Mouse (Mus musculus) bone marrow, adult 2 months (tissue): ENCODE measurements around the gene Ubald2. TPM values are rescaled to one million over a fixed set of nuclear protein-coding genes. Genes with fewer than 3 reads are reported as not detected.
A peak's percentile ranks its signal among the peaks of the same experiment; 100 is the strongest.

Source experiments
- H3K27ac ChIP-seq: fragments of 200-500 bp; 2 replicates; pipeline ENCODE4 v1.5.1; 2012; ENCODE audit warnings: low read depth, mild to moderate bottlenecking, control low read depth, inconsistent platforms, low read length; ENCODE audit not compliant: control insufficient read depth, poor library complexity, insufficient read depth
- H3K4me1 ChIP-seq: fragments of 200-500 bp; 2 replicates; pipeline ENCODE4 v1.6.1; 2011; ENCODE audit warnings: low read length; ENCODE audit not compliant: control insufficient read depth, insufficient read depth
- H3K4me3 ChIP-seq: fragments of 200-500 bp; replicated peaks from 2 replicates; pipeline ENCODE3; 2011; ENCODE audit warnings: mild to moderate bottlenecking, low read depth, low read length, control low read depth; ENCODE audit not compliant: control insufficient read depth
- CTCF ChIP-seq: fragments of 200-500 bp; IDR thresholded peaks from 2 replicates; pipeline ENCODE4 v1.5.1; 2011; ENCODE audit warnings: low read length, control low read depth; ENCODE audit not compliant: control insufficient read depth, insufficient read depth
- POLR2A ChIP-seq: fragments of 200-500 bp; IDR thresholded peaks from 2 replicates; pipeline ENCODE4 v1.6.1; 2011; ENCODE audit warnings: low read depth, mild to moderate bottlenecking, control low read depth, low read length, borderline replicate concordance; ENCODE audit not compliant: control insufficient read depth
- WGBS: fragments of 180-500 bp; shearing (Covaris S2); methylation state at CpG from one replicate; pipeline ENCODE4 v1.1.7; 2018; 5-methylcytosine and 5-hydroxymethylcytosine counted together
- polyA plus RNA-seq: library from polyadenylated mRNA; stranded (reverse); fragments of >200 nt; gene quantifications from 2 replicates; pipeline ENCODE4 v1.2.4, GENCODE M21; 2011; ENCODE audit warnings: low replicate concordance; ENCODE audit not compliant: missing spikeins, insufficient read depth, insufficient read length

The Ubald2 gene
- polyA plus RNA-seq = 157 and 172 TPM in 2 replicates

DNA sequence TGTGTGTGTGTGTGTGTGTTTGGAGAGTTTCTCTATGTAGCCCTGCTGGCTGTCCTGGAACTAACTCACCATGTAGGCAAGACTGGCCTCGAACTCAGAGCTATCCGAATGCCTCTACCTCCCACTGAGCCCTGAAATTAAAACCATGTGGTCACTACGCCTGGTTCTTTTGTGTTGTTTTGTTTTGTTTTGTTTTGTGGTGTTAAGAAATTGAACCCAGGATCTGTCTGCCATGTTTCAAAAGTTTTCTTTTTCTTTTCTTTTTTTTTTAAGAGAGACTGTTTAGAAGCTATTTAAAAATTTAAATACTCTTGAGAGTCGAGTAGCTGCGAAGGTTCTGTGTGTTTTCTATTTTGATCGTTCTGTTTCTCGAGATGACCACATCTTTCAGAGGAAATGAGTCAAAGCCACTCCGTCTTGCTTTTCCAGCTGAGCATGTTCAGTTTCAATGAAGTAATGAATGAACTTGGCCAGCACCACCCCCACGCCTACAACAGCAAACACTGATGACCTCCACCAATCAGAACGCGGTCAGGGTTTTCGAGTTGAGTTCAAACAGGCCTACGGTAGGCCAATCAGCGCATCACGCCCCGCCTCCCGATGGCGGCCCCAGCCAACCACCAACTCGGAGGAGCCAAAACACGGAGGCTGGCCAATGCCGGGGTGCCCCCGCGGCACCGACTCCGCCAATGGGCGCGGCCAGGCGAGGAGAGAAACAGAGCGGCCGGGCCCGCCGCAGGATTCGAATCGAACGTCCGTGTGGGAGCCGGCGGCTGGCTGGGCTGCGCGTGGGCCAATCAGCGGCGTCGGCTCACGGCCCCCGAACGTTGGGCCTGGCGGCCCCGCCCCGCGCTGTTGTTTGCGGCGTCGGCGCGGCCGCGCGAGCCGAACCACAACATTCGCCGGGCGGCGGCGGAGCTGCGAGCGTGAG is at the start of gene Ubald2:
Gene Ubald2, plus strand, starts transcription at position 739 of the 931 bp plus-strand sequence.
- peak within 1 kb of the TSS; percentile 98 for H3K4me3 ChIP-seq
- 0 out of 2 replicates have a peak, but pooled peaks have one; percentile 2 for TF ChIP-seq CTCF
- TF ChIP-seq POLR2A = peak; percentile 75; the same call in 1 of the 2 replicates
- WGBS = 3% methylated on average over 66 of the region's 66 CpGs
- H3K4me1 ChIP-seq = peaks cover 11% of the 10 kb centered on the region
- peak within 1 kb of the TSS; percentile 95 for H3K27ac ChIP-seq

DNA sequence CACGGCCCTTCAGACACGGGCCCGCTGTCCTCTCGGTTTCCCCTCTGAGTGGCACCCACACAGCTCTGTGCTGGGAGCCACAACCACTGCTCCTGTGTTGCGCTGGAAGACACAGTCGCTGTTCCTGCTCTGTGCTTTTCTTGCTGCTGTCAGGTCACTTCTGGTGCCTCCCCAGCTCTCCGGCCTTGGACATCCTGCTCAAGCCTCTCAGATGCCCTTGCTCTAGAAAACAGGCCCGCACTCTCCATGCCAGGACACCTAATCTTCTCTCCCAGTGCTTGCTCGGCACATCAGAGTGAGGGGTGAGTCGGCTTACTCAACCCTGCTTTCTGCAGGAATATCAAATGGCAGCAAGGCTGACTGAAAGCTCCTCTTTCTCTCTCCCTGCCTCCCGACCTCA is 49.7 kb upstream of the Ubald2 start:
- 87% methylated on average over 11 of the region's 11 CpGs for WGBS
- Histone ChIP-seq H3K4me1 (no peaks in the 10 kb centered on the region), H3K27ac (no peak overlapping the region), H3K4me3 (no peak overlapping the region)
- TF ChIP-seq CTCF (no peak), POLR2A (no peak)

DNA sequence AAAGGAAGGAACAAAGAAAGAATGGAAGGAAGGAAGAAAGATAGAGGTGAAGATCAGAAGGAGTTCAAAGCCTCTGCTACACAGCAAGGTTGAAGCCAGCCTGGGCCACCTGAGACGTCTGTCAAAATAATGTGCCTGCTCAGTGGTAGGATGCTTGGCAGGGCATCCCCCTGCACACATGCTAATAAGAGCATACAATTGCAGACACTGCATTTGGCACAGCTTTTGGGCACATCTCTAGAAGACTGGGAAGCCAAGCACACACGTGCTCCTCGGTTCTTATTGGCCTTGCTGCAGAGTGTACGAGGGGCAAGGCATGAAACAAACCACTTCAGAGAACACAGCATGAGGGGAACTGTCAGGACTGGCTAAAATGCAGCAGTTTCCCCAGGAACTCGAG is 47.9 kb upstream of the Ubald2 start:
- no peak overlapping the region for H3K4me3 ChIP-seq
- no peaks in the 10 kb centered on the region for H3K4me1 ChIP-seq
- no peak for TF ChIP-seq CTCF
- TF ChIP-seq POLR2A = no peak
- no peak overlapping the region for H3K27ac ChIP-seq
- WGBS = 78% methylated on average over 5 of the region's 5 CpGs

DNA sequence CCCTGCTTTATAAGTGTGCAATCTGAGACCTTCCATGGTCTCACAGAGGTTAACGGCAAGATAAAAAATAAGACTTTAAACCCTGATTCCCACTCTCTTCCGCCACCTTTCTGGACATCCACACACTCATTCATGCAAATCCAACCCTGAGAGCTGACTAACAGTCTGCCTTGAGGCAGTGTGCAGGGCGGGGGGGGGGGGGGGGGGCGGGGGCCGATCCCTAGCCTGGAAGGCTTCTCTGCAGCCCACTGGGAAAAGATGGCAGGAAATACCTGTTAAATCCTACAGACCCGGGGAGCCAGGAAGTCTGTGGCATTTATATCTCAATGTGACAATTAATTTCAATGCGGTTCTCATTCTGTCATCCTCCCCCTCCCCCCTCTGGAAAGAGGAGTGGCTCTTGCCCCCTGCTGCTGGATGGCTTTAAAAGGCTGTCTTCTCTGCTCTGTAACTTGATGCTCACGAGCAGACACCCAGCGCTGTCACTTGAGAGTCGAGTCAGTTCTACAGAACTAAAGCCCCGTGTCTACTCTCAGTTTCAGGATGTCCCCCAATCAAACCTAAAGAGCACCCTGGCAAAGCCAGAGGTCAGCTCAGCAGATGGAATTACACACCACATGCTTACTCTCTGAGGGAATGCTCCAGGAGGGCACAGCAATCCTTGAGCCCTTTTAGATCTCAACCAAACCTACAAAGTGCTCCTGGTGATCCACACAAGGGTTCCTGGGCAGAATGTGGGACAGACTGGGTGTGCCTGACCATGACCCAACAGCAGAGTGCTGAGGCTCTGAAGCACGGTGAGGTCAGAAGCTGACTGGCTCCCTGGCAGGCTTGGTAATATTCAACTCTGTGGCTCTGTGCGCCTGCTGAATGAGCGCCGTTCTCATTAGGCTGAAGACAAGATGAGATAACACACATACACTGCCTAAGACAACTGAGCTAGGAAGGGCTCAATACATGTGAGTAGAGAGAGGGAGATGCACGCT is 46.5 kb upstream of the Ubald2 start:
- TF ChIP-seq CTCF (no peak), POLR2A (no peak)
- 52% methylated on average over 16 of the region's 16 CpGs for WGBS
- Histone ChIP-seq H3K4me3 (no peak overlapping the region), H3K4me1 (no peaks in the 10 kb centered on the region), H3K27ac (no peak overlapping the region)

DNA sequence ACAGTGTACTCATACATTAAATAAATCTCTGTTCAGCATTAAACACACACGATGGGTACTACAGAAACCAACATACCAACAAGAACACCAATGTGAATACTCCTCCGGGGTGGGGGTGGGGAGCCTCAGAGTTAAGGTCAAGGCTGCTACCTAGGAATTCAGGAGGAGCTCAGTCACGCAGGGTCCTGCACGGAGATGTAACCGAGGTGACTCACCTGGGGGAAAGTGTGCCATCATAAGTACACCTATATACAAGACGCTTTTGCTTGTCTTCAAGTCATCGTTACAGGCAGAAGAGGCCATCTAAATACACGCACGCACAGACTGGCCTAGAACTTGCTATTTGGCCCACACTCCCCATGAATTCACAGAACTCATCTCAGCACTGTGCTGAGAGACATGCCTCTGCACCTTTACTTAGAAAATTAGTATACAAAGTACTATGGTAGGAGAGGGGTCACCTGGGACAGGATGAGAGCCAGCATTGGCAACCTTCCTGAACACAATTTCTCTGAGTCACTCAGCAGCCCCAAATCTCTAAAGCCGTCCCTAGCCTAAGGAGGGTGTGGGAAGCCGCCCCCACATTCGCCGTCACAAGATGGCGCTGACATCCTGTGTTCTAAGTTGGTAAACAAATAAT is 44.9 kb upstream of the Ubald2 start:
- 63% methylated on average over 14 of the region's 14 CpGs for WGBS
- peak overlapping the region; percentile 37 for H3K4me3 ChIP-seq
- H3K27ac ChIP-seq = peak overlapping the region; percentile 28

DNA sequence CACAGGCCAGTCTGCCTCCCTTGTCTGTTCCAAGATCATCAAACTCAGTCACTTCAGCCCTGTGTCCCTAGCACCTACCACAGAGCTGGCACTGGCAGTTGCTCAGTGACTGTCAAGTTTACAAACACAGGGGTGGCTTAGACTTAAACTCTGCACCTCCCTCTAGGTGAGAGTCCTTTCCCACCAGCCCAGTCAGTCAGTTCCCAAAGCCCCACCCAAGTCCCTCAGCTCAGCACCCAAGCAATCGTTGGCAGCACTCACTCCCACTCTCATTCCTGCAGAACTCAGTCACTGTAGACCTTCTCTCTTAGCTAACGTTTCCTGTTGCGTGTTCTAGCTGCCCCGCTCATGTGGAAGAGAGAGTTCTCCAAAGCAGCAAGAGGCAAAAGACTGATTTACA is 39.1 kb upstream of the Ubald2 start:
- TF ChIP-seq CTCF (no peak), POLR2A (no peak)
- peaks cover 2% of the 10 kb centered on the region; the same call in 1 of the 2 replicates for H3K4me1 ChIP-seq
- WGBS = 33% methylated on average over 4 of the region's 4 CpGs
- peak overlapping the region; percentile 43 for H3K4me3 ChIP-seq
- peak overlapping the region; percentile 62 for H3K27ac ChIP-seq

More for the DNA sequence above, 44.9 kb upstream of the Ubald2 start:
- TF ChIP-seq POLR2A (no peak), CTCF (0 out of 2 replicates have a peak, but pooled peaks have one; percentile 7)
- no peaks in the 10 kb centered on the region for H3K4me1 ChIP-seq

DNA sequence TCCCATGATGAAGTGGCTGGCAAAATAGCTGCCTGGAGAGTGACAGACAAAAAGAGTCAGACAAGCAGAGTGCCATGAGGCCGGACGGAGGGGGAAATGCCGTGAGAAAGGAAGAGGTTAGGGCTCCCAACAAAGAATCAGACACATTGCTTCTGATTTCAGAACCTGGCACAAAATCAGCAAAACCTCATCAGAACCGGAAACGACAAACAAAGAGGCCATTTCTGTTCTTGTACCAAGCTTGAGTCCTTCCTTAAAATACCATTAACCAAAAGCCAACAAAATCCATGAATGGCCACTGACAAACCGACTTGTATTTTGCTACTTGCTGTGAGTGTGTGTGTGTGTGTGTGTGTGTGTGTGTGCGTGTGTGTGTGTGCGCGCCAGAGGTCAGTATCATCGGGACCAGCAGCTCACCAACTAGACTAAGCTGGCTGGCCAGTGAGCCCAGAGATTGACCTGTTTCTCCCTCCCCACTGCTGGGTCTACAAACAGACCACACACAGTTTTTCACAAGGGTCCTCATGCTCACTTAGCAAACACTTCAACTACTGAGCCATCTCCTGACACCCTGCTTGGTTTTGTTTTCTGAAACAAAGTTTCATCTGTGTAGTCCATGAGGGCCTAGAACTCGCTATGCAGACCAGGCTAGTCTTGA is 37.5 kb upstream of the Ubald2 start:
- WGBS = 81% methylated on average over 11 of the region's 11 CpGs
- Histone ChIP-seq H3K4me3 (no peak overlapping the region), H3K27ac (no peak overlapping the region), H3K4me1 (peaks cover 2% of the 10 kb centered on the region; the same call in 1 of the 2 replicates)
- TF ChIP-seq POLR2A (no peak), CTCF (no peak)
